Mouse (Mus musculus) embryonic fibroblast, embryonic 13.5 days (primary cell): Measurements from ENCODE around the gene Atad3a. TPM values are rescaled to one million over a fixed set of nuclear protein-coding genes. Genes with fewer than 3 reads are reported as not detected.

ENCODE experiments used
- H3K27ac ChIP-seq: 2 replicates; pipeline ENCODE4 v1.5.1; 2012; ENCODE audit warnings: low read length, control low read depth, inconsistent platforms; ENCODE audit not compliant: insufficient read depth
- H3K4me1 ChIP-seq: 2 replicates; pipeline ENCODE4 v1.6.1; 2011; ENCODE audit warnings: low read length; ENCODE audit not compliant: control insufficient read depth, insufficient read depth
- H3K4me3 ChIP-seq: 2 replicates; pipeline ENCODE4 v1.5.1; 2011; ENCODE audit warnings: mild to moderate bottlenecking, control low read depth, low read length; ENCODE audit not compliant: insufficient read depth
- CTCF ChIP-seq: IDR thresholded peaks from 2 replicates; pipeline ENCODE4 v1.5.1; 2011; ENCODE audit warnings: mild to moderate bottlenecking, control low read depth, low read length, moderate library complexity, borderline replicate concordance; ENCODE audit not compliant: insufficient read depth
- POLR2A ChIP-seq: IDR thresholded peaks from 2 replicates; pipeline ENCODE4 v1.6.1; 2011; ENCODE audit warnings: low read depth, mild to moderate bottlenecking, control low read depth, low read length, moderate library complexity
- polyA plus RNA-seq: library from polyadenylated mRNA; stranded (reverse); fragments of >200 nt; gene quantifications from 2 replicates; pipeline ENCODE4 v1.2.4, GENCODE M21; 2011; ENCODE audit warnings: low read depth; ENCODE audit not compliant: missing spikeins, insufficient read length

The Atad3a gene
- polyA plus RNA-seq, 1 experiment: 55.2 TPM

GRCm38 (mm10) chr4:155774971-155775740, 14.3 kb upstream of the Atad3a start:
- peaks cover 8% of the 10 kb centered on the region for H3K4me1 ChIP-seq
- H3K27ac ChIP-seq: peak overlapping the region; percentile 36
- H3K4me3 ChIP-seq: no peak overlapping the region
- TF ChIP-seq POLR2A: no peak
- TF ChIP-seq CTCF: no peak

DNA sequence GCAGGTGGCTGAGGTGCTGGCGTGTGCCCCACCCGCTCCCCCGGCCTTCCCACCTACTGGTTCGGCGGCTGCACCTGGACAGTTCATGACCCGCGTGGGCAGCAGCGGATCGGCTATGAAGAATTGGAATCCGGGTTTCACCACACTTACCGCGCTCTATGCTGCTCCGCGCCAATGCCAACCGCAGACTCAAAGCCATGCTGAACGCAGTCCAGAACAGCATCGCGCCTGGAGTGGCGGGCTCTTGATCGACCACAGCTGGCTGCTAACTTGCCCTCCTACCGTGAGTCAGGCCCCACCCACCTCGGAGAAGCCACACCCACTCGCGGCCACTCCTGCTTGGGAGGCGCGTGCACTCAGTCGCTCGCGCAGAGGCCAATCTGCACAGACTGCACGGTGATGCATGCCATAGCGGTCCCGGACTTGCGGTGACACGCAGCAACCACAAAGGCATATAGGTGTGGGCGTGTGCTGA, 13.4 kb upstream of the Atad3a start, which contains the start of gene Vwa1:
Gene Vwa1, minus strand, starts transcription at position 419 of the 475 bp plus-strand sequence.
- TF ChIP-seq POLR2A (peak; percentile 83), CTCF (no peak)
- H3K4me3 ChIP-seq: no peak within 1 kb of the TSS
- H3K27ac ChIP-seq: peak within 1 kb of the TSS; percentile 36
- peaks cover 8% of the 10 kb centered on the region for H3K4me1 ChIP-seq

GRCm38 (mm10) chr4:155773335-155774078, 12.6 kb upstream of the Atad3a start:
- no peak for TF ChIP-seq POLR2A
- TF ChIP-seq CTCF: no peak
- Histone ChIP-seq H3K27ac (no peak overlapping the region), H3K4me3 (no peak overlapping the region), H3K4me1 (peaks cover 8% of the 10 kb centered on the region)

GRCm38 (mm10) chr4:155772786-155773185, 11.9 kb upstream of the Atad3a start:
- no peak for TF ChIP-seq CTCF
- TF ChIP-seq POLR2A: no peak
- H3K4me1 ChIP-seq: peaks cover 8% of the 10 kb centered on the region
- H3K27ac ChIP-seq: no peak overlapping the region

DNA sequence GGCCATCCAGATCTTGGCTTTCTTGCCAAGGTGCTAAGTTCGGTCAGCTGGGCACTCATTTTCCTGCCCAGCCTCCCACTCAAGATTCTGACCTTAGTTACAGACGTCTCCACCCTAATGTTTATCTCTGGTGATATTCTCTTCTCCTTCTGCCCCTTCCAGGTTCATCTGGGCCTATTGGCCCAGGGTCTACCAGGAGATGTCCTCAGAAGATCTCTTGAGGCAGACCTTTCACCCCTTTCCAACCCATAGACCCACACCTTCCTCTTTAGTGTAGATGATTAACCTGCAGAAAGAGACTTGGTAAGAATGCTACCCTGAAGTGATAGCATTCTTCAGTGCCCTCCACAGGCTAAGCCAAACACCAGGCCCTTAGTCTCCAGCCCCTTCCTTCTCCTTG, 10.8 kb upstream of the Atad3a start:
- H3K4me3 ChIP-seq: no peak overlapping the region
- no peak overlapping the region for H3K27ac ChIP-seq
- TF ChIP-seq CTCF (no peak), POLR2A (no peak)
- peaks cover 8% of the 10 kb centered on the region for H3K4me1 ChIP-seq

More at GRCm38 (mm10) chr4:155772786-155773185, 11.9 kb upstream of the Atad3a start:
- no peak overlapping the region for H3K4me3 ChIP-seq

DNA sequence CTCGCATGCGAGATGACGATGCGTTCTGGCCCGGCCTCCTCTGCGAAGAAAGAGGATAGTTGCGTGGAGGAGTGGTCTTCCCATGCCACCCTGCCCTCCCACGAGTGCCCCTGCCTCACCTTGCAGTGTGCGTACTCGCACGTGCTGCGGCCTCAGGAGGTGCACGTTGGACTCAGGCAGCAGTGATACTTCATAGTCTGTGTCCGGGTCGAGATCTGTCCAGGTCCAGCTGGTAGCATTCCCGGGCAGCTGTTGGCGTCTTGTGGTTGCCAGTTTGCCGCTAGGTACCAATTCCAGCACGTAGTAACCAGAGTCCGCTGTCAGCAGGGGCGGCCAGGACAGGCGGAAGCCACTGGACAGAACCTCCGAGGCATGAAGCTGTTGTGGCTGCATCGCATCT, 9.7 kb upstream of the Atad3a start:
- no peak for TF ChIP-seq POLR2A
- H3K4me1 ChIP-seq: peaks cover 6% of the 10 kb centered on the region
- no peak overlapping the region for H3K4me3 ChIP-seq
- H3K27ac ChIP-seq: no peak overlapping the region

- H3K4me3 ChIP-seq: peak overlapping the region; percentile 32
- H3K4me1 ChIP-seq: peaks cover under 1% of the 10 kb centered on the region; the same call in 1 of the 2 replicates
- peak overlapping the region; percentile 43; the same call in 1 of the 2 replicates for H3K27ac ChIP-seq
- TF ChIP-seq CTCF (peak; percentile 93), POLR2A (peak; percentile 70)
Observed at GRCm38 (mm10) chr4:155769880-155770512, 9.1 kb upstream of the Atad3a start.

GRCm38 (mm10) chr4:155769496-155769879, 8.6 kb upstream of the Atad3a start:
- H3K4me3 ChIP-seq: no peak overlapping the region
- no peak overlapping the region for H3K27ac ChIP-seq
- H3K4me1 ChIP-seq: no peaks in the 10 kb centered on the region
- no peak for TF ChIP-seq POLR2A
- no peak for TF ChIP-seq CTCF

- Histone ChIP-seq H3K4me3 (no peak overlapping the region), H3K4me1 (peaks cover 5% of the 10 kb centered on the region; the same call in 1 of the 2 replicates), H3K27ac (no peak overlapping the region)
- TF ChIP-seq CTCF (no peak), POLR2A (no peak)
Observed at GRCm38 (mm10) chr4:155762357-155762756, 1.5 kb upstream of the Atad3a start.
